Mouse (Mus musculus) C2C12 (cell line): ENCODE data around the gene Ern2. TPM values are rescaled to one million over a fixed set of nuclear protein-coding genes. Genes with fewer than 3 reads are reported as not detected.
A peak's percentile ranks its signal among the peaks of the same experiment; 100 is the strongest.

Experiments
- H3K27me3 ChIP-seq: one replicate; pipeline ENCODE4 v1.6.1; 2011; ENCODE audit not compliant: control insufficient read depth, insufficient read depth, insufficient read length
- H3K36me3 ChIP-seq: one replicate; pipeline ENCODE4 v1.6.1; 2011; ENCODE audit not compliant: control insufficient read depth, insufficient read depth
- H3K4me3 ChIP-seq: one replicate; pipeline ENCODE4 v1.5.1; 2011; ENCODE audit warnings: mild to moderate bottlenecking, control low read depth; ENCODE audit not compliant: poor library complexity, insufficient read depth, severe bottlenecking
- H3K79me2 ChIP-seq: one replicate; pipeline ENCODE4 v1.6.1; 2011; ENCODE audit not compliant: control insufficient read depth, insufficient read depth
- H3K79me3 ChIP-seq: one replicate; pipeline ENCODE4 v1.6.1; 2011; ENCODE audit warnings: low read depth, control low read depth
- H3ac ChIP-seq: one replicate; pipeline ENCODE3; 2011; ENCODE audit warnings: low read depth; ENCODE audit not compliant: control insufficient read depth, insufficient read length
- CEBPB ChIP-seq: IDR thresholded peaks from one replicate; pipeline ENCODE4 v1.6.1; 2011; ENCODE audit warnings: low read depth, mild to moderate bottlenecking, control low read depth, moderate library complexity
- CTCF ChIP-seq: IDR thresholded peaks from one replicate; pipeline ENCODE4 v1.5.1; 2011; ENCODE audit not compliant: control insufficient read depth, insufficient read depth, insufficient read length
- FOSL1 ChIP-seq: IDR thresholded peaks from one replicate; pipeline ENCODE4 v1.8.0; 2011; ENCODE audit warnings: mild to moderate bottlenecking, low read length; ENCODE audit not compliant: poor library complexity, insufficient read depth, severe bottlenecking
- MAX ChIP-seq: IDR thresholded peaks from one replicate; pipeline ENCODE4 v1.6.1; 2011; ENCODE audit warnings: mild to moderate bottlenecking, control low read depth
- MYOD1 ChIP-seq: IDR thresholded peaks from one replicate; pipeline ENCODE4 v1.6.1; 2011; ENCODE audit warnings: low read depth; ENCODE audit not compliant: control insufficient read depth, insufficient read length
- MYOG ChIP-seq: IDR thresholded peaks from one replicate; pipeline ENCODE4 v1.6.1; 2011; ENCODE audit not compliant: control insufficient read depth, insufficient read length; ENCODE audit errors: extremely low read depth
- USF1 ChIP-seq: IDR thresholded peaks from one replicate; pipeline ENCODE4 v1.6.1; 2011; ENCODE audit warnings: low read depth, mild to moderate bottlenecking, control low read depth, moderate library complexity
- polyA plus RNA-seq: library from polyadenylated mRNA; unstranded; fragments of >200 nt; fragmentation: generic; extraction: Trizol; gene quantifications from one replicate; pipeline ENCODE4 v1.2.1, GENCODE M21; 2012; ENCODE audit warnings: missing spikeins

Ern2 gene
- polyA plus RNA-seq, 1 experiment = not detected

- no peak for TF ChIP-seq CTCF
- no peak for TF ChIP-seq CEBPB
- no peak for TF ChIP-seq FOSL1
- TF ChIP-seq MYOD1 = no peak
- TF ChIP-seq USF1 = no peak
- TF ChIP-seq MAX = no peak
- TF ChIP-seq MYOG = no peak
- H3K79me3 ChIP-seq = no peaks in the 10 kb centered on the region
- no peaks in the 10 kb centered on the region for H3K79me2 ChIP-seq
These were observed 14.4 kb downstream of the Ern2 start for GRCm38 (mm10) chr7:122171613-122172012.

GRCm38 (mm10) chr7:122170705-122171104, 15.3 kb downstream of the Ern2 start:
- Histone ChIP-seq H3ac (no peak overlapping the region), H3K79me3 (peaks cover 7% of the 10 kb centered on the region), H3K4me3 (no peak overlapping the region), H3K27me3 (no peaks in the 10 kb centered on the region), H3K79me2 (no peaks in the 10 kb centered on the region), H3K36me3 (peaks cover 44% of the 10 kb centered on the region)
- TF ChIP-seq FOSL1 = no peak
- TF ChIP-seq MYOD1 = no peak
- no peak for TF ChIP-seq CTCF
- TF ChIP-seq MAX = no peak
- TF ChIP-seq CEBPB = no peak
- TF ChIP-seq MYOG = no peak
- no peak for TF ChIP-seq USF1

More at GRCm38 (mm10) chr7:122171613-122172012, 14.4 kb downstream of the Ern2 start:
- H3ac ChIP-seq = no peak overlapping the region
- H3K4me3 ChIP-seq = no peak overlapping the region
- H3K27me3 ChIP-seq = no peaks in the 10 kb centered on the region
- H3K36me3 ChIP-seq = peaks cover 36% of the 10 kb centered on the region

- peaks cover 26% of the 10 kb centered on the region for H3K79me3 ChIP-seq
- H3K4me3 ChIP-seq = no peak overlapping the region
- peaks cover 30% of the 10 kb centered on the region for H3K79me2 ChIP-seq
- peaks cover 71% of the 10 kb centered on the region for H3K36me3 ChIP-seq
- no peak overlapping the region for H3ac ChIP-seq
- TF ChIP-seq MYOG = no peak
- TF ChIP-seq MAX = no peak
- TF ChIP-seq MYOD1 = peak; percentile 96
- no peak for TF ChIP-seq USF1
- TF ChIP-seq CEBPB = no peak
- H3K27me3 ChIP-seq = no peaks in the 10 kb centered on the region
These were observed 18.8 kb downstream of the Ern2 start for GRCm38 (mm10) chr7:122167203-122167602.

- TF ChIP-seq CTCF (no peak), CEBPB (no peak), MAX (no peak), FOSL1 (no peak), USF1 (no peak), MYOD1 (no peak), MYOG (no peak)
- H3K36me3 ChIP-seq = peaks cover 65% of the 10 kb centered on the region
These were observed 22.2 kb downstream of the Ern2 start for GRCm38 (mm10) chr7:122163766-122164165.

GRCm38 (mm10) chr7:122160037-122160436, 26.0 kb downstream of the Ern2 start:
- Histone ChIP-seq H3K79me3 (peaks cover 46% of the 10 kb centered on the region), H3K79me2 (peaks cover 72% of the 10 kb centered on the region), H3K36me3 (peaks cover 34% of the 10 kb centered on the region), H3K27me3 (no peaks in the 10 kb centered on the region), H3ac (peak overlapping the region; percentile 81), H3K4me3 (peak overlapping the region; percentile 89)
- no peak for TF ChIP-seq MYOD1
- no peak for TF ChIP-seq MAX
- TF ChIP-seq CEBPB = no peak
- no peak for TF ChIP-seq MYOG
- no peak for TF ChIP-seq USF1
- no peak for TF ChIP-seq FOSL1
- TF ChIP-seq CTCF = no peak

More at GRCm38 (mm10) chr7:122163766-122164165, 22.2 kb downstream of the Ern2 start:
- Histone ChIP-seq H3ac (no peak overlapping the region), H3K79me2 (peaks cover 61% of the 10 kb centered on the region), H3K4me3 (no peak overlapping the region), H3K79me3 (peaks cover 54% of the 10 kb centered on the region), H3K27me3 (no peaks in the 10 kb centered on the region)
